Mouse (Mus musculus): Measurements from ENCODE around the gene 6030458C11Rik. TPM values are rescaled to one million over a fixed set of nuclear protein-coding genes. Genes with fewer than 3 reads are reported as not detected.

Gene 6030458C11Rik
- polyA plus RNA-seq, 1 experiment from 2014 or later, result 44.6 TPM

GRCm38 (mm10) chr15:12770958-12771357 is 53.5 kb downstream of the 6030458C11Rik start:
- no peaks in the 10 kb centered on the region for H3K36me3 ChIP-seq
- peaks cover 11% of the 10 kb centered on the region for H3K4me1 ChIP-seq
- no peaks in the 10 kb centered on the region for H3K9me3 ChIP-seq (replicated peaks)
- 84% methylated on average over 7 of the region's 7 CpGs for WGBS
- no peaks in the 10 kb centered on the region for H3K27me3 ChIP-seq (ENCODE audit: low read depth, poor library complexity, severe bottlenecking)
- H3K27ac ChIP-seq (replicated peaks), result no peak overlapping the region
- no peak for DNase-seq (ENCODE audit: low spot score)
- no peak overlapping the region for H3K4me3 ChIP-seq

GRCm38 (mm10) chr15:12766848-12767247 is 57.6 kb downstream of the 6030458C11Rik start:
- no peaks in the 10 kb centered on the region for H3K27me3 ChIP-seq (ENCODE audit: low read depth, poor library complexity, severe bottlenecking)
- H3K4me1 ChIP-seq, result peaks cover 22% of the 10 kb centered on the region
- DNase-seq (ENCODE audit: low spot score), result no peak
- H3K27ac ChIP-seq (replicated peaks), result no peak overlapping the region
- WGBS, result 90% methylated on average over 4 of the region's 4 CpGs
- H3K9me3 ChIP-seq (replicated peaks), result no peaks in the 10 kb centered on the region
- no peak overlapping the region for H3K4me3 ChIP-seq
- H3K36me3 ChIP-seq, result no peaks in the 10 kb centered on the region

DNA sequence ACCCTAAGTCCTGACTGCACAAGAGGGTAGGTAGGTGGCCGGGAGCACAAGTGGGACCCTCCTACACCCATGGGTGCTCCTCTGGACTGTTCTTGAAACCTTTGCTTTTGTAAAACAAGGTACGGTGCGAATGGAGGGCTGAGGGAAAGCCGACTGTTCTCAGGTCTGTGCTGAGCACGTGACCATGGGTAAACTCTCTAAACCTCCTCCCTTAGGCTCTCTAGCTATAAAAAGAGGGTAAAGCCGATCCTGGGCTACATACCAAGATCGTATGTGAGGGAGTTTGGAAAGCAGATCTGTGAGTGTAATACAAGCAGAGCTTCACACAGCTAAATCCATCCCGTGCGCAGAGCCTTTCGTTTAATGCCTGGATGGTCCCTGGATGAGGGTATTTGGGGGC is 61.3 kb downstream of the 6030458C11Rik start:
- Histone ChIP-seq H3K27ac (replicated peaks) (no peak overlapping the region), H3K27me3 (ENCODE audit: low read depth, poor library complexity, severe bottlenecking) (no peaks in the 10 kb centered on the region), H3K36me3 (no peaks in the 10 kb centered on the region), H3K4me1 (peaks cover 22% of the 10 kb centered on the region), H3K4me3 (no peak overlapping the region), H3K9me3 (replicated peaks) (no peaks in the 10 kb centered on the region)
- 75% methylated on average over 10 of the region's 10 CpGs for WGBS
- no peak for DNase-seq (ENCODE audit: low spot score)

- Histone ChIP-seq H3K27me3 (ENCODE audit: low read depth, poor library complexity, severe bottlenecking) (no peaks in the 10 kb centered on the region), H3K4me3 (no peak overlapping the region), H3K27ac (replicated peaks) (no peak overlapping the region), H3K4me1 (peaks cover 22% of the 10 kb centered on the region), H3K36me3 (no peaks in the 10 kb centered on the region), H3K9me3 (replicated peaks) (no peaks in the 10 kb centered on the region)
- DNase-seq (ENCODE audit: low spot score), result no peak
- WGBS, result 77% methylated on average over 11 of the region's 11 CpGs
Measured at GRCm38 (mm10) chr15:12762258-12762913, 62.1 kb downstream of the 6030458C11Rik start.

GRCm38 (mm10) chr15:12760747-12761146 is 63.7 kb downstream of the 6030458C11Rik start:
- WGBS, result 90% methylated on average over 6 of the region's 6 CpGs
- no peak for DNase-seq (ENCODE audit: low spot score)
- Histone ChIP-seq H3K27ac (replicated peaks) (no peak overlapping the region), H3K9me3 (replicated peaks) (no peaks in the 10 kb centered on the region), H3K4me3 (no peak overlapping the region), H3K36me3 (no peaks in the 10 kb centered on the region), H3K27me3 (ENCODE audit: low read depth, poor library complexity, severe bottlenecking) (no peaks in the 10 kb centered on the region), H3K4me1 (peaks cover 22% of the 10 kb centered on the region)

GRCm38 (mm10) chr15:12758461-12758860 is 66.0 kb downstream of the 6030458C11Rik start:
- WGBS, result 76% methylated on average over 5 of the region's 5 CpGs
- no peak overlapping the region for H3K4me3 ChIP-seq
- no peaks in the 10 kb centered on the region for H3K36me3 ChIP-seq
- H3K4me1 ChIP-seq, result peaks cover 11% of the 10 kb centered on the region
- no peak for DNase-seq (ENCODE audit: low spot score)
- no peaks in the 10 kb centered on the region for H3K27me3 ChIP-seq (ENCODE audit: low read depth, poor library complexity, severe bottlenecking)
- H3K9me3 ChIP-seq (replicated peaks), result no peaks in the 10 kb centered on the region
- H3K27ac ChIP-seq (replicated peaks), result no peak overlapping the region

Small RNA genes lying within 50 kb of the gene (microRNA-seq; reads per million reads assigned to microRNA genes)
- not detected for gene Gm47288

Other genes starting within 250 kb of the 6030458C11Rik start
- gene Pdzd2, start 84.7 kb downstream of the 6030458C11Rik start, polyA plus RNA-seq (2016; fragmentation: Nextera tagmentation; extraction: Ambion mirVana), result 6.1 TPM in 2 replicates
- 77.9 and 81.3 TPM in 2 replicates for gene Drosha, start 166 bp upstream of the 6030458C11Rik start, polyA plus RNA-seq (2016; fragmentation: Nextera tagmentation; extraction: Ambion mirVana)